Mouse (Mus musculus): Measurements from ENCODE around the gene Pam. TPM values are rescaled to one million over a fixed set of nuclear protein-coding genes. Genes with fewer than 3 reads are reported as not detected.

The Pam gene
- polyA plus RNA-seq, 1 experiment from 2014 or later, result 65.9 TPM

GRCm38 (mm10) chr1:98096396-98096935 lies 1.0 kb upstream of the Pam start:
- H3K27me3 ChIP-seq (replicated peaks; ENCODE audit: control insufficient read depth, insufficient read depth, low read length), result no peaks in the 10 kb centered on the region
- TF ChIP-seq CTCF (IDR thresholded peaks at IDR 0.05; ENCODE audit: low read depth), result no peak
- peak overlapping the region; percentile 83; the same call in 1 of the 2 replicates for H3K4me3 ChIP-seq (ENCODE audit: low read depth, low read length)
- H3K4me2 ChIP-seq (replicated peaks; ENCODE audit: low read depth), result peak overlapping the region; percentile 93
- ATAC-seq, result no peak
- H3K9me3 ChIP-seq (ENCODE audit: control insufficient read depth), result no peaks in the 10 kb centered on the region
- H3K9ac ChIP-seq (ENCODE audit: low read depth, low read length), result no peak overlapping the region
- 31% methylated on average over 1 of the region's 1 CpGs for WGBS
- no peaks in the 10 kb centered on the region for H3K36me3 ChIP-seq (ENCODE audit: control insufficient read depth, insufficient read depth)
- no peak overlapping the region for H3K27ac ChIP-seq (ENCODE audit: low read depth, low read length)
- H3K4me1 ChIP-seq (replicated peaks; ENCODE audit: control insufficient read depth, insufficient read depth, low read length), result no peaks in the 10 kb centered on the region; the same call in 1 of the 2 replicates

DNA sequence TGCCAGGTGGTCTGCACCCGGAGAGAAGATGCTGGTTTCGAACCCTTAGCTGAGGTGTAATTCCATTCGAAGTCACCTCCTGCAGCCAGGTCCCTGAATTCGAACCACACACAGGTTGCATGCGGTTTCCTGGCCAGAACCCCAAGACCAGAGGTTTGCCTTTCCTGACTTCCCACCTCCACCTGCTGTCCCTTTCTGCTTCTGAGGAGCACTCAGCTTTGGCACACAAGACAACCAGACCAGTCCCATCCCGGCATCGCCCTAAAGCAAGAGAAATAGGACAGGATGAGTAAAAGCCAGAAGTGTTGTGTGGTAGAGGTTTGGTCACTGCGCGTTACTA lies 515 bp upstream of the Pam start:
- peak overlapping the region; percentile 93 for H3K4me2 ChIP-seq (replicated peaks; ENCODE audit: low read depth)
- peak overlapping the region; percentile 83 for H3K4me3 ChIP-seq (ENCODE audit: low read depth, low read length)
- ATAC-seq, result 0 out of 2 replicates have a peak, but pooled peaks have one; percentile 6
- no peaks in the 10 kb centered on the region; the same call in 1 of the 2 replicates for H3K4me1 ChIP-seq (replicated peaks; ENCODE audit: control insufficient read depth, insufficient read depth, low read length)
- no peaks in the 10 kb centered on the region for H3K9me3 ChIP-seq (ENCODE audit: control insufficient read depth)
- no peaks in the 10 kb centered on the region for H3K36me3 ChIP-seq (ENCODE audit: control insufficient read depth, insufficient read depth)
- H3K27ac ChIP-seq (ENCODE audit: low read depth, low read length), result peak overlapping the region; percentile 88
- WGBS, result 23% methylated on average over 9 of the region's 9 CpGs
- H3K9ac ChIP-seq (ENCODE audit: low read depth, low read length), result peak overlapping the region; percentile 79
- no peak for TF ChIP-seq CTCF (IDR thresholded peaks at IDR 0.05; ENCODE audit: low read depth)
- H3K27me3 ChIP-seq (replicated peaks; ENCODE audit: control insufficient read depth, insufficient read depth, low read length), result no peaks in the 10 kb centered on the region

DNA sequence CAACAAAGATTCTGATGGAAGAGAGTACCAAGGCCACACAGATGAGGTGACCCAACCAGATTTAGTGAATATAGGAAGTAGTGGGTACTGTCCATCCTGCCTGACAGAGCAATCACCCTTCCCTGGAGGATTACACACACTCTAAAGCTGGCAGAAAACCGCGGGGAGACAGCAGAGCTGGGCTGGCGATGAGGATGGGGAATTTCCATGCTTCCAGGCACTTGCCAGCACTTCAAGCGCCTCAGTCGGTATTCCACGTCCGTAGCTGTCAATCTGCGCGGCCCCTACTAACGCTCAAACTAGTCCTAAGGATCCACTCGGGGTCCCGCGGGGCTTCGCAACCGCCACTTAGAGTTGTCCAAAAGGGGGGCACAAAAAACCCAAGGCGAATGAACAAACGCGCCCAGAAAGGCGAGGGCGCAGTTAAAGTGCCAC lies 618 bp downstream of the Pam start:
- Histone ChIP-seq H3K27ac (ENCODE audit: low read depth, low read length) (peak overlapping the region; percentile 88), H3K9ac (ENCODE audit: low read depth, low read length) (peak overlapping the region; percentile 79), H3K36me3 (ENCODE audit: control insufficient read depth, insufficient read depth) (no peaks in the 10 kb centered on the region), H3K4me1 (replicated peaks; ENCODE audit: control insufficient read depth, insufficient read depth, low read length) (no peaks in the 10 kb centered on the region; the same call in 1 of the 2 replicates), H3K9me3 (ENCODE audit: control insufficient read depth) (no peaks in the 10 kb centered on the region), H3K4me3 (ENCODE audit: low read depth, low read length) (peak overlapping the region; percentile 83), H3K27me3 (replicated peaks; ENCODE audit: control insufficient read depth, insufficient read depth, low read length) (no peaks in the 10 kb centered on the region), H3K4me2 (replicated peaks; ENCODE audit: low read depth) (peak overlapping the region; percentile 93)
- no peak for TF ChIP-seq CTCF (IDR thresholded peaks at IDR 0.05; ENCODE audit: low read depth)
- ATAC-seq, result peak; percentile 11; the same call in 1 of the 2 replicates
- 0% methylated on average over 20 of the region's 20 CpGs for WGBS

DNA sequence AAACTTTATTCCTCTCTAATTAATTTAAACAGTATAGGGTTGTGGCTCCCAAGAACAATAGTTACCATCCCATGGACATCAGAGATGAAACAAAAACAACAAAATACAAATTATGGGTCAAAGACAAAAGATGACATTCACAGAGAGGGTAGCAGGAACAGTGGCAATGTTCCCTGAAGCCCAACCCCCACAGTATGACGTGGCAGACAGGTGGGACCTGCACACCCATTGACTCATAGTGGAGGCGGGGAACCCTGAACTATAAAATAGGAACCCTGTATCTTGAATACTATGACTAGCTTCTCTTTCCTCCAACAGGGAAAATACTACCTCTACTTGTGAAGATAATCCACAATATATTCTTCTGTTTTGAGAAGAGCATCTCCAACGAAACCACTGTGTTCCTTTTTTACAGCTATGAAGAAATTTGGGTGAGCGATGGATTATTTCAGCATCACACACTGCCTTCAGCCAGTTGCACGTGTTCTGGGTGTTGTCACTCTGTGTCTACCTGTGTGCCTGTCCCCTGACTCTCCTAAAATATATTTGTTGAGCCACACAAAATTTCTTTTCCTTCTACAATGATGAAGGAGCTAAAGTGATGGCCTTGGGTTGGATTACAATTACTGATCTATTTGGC lies 6.0 kb downstream of the Pam start:
- H3K27me3 ChIP-seq (replicated peaks; ENCODE audit: control insufficient read depth, insufficient read depth, low read length), result no peaks in the 10 kb centered on the region
- ATAC-seq, result no peak
- no peak overlapping the region for H3K4me2 ChIP-seq (replicated peaks; ENCODE audit: low read depth)
- 0 out of 2 replicates have a peak, but pooled peaks cover under 1% of the 10 kb centered on the region for H3K4me1 ChIP-seq (replicated peaks; ENCODE audit: control insufficient read depth, insufficient read depth, low read length)
- no peak overlapping the region for H3K4me3 ChIP-seq (ENCODE audit: low read depth, low read length)
- no peaks in the 10 kb centered on the region for H3K9me3 ChIP-seq (ENCODE audit: control insufficient read depth)
- H3K9ac ChIP-seq (ENCODE audit: low read depth, low read length), result no peak overlapping the region
- 77% methylated on average over 5 of the region's 5 CpGs for WGBS
- H3K27ac ChIP-seq (ENCODE audit: low read depth, low read length), result no peak overlapping the region
- TF ChIP-seq CTCF (IDR thresholded peaks at IDR 0.05; ENCODE audit: low read depth), result no peak
- H3K36me3 ChIP-seq (ENCODE audit: control insufficient read depth, insufficient read depth), result no peaks in the 10 kb centered on the region

DNA sequence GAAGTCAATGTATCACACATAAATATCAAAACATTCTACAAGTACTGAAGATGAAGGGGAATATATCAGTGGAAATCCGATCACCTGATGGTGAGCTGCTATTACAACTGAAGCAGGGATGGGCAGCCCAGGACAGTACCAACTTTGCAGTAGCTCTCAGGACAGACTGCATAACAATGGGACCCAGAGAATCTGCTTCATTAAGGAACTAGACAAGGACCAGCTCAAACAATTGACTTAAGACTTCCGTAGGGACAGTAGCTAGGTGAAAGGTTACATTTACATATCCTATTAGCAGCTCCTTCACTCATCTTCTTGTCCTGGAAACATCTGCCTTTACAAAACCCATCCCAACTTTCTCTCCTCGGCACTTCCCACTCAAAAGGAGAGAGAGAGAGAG lies 9.0 kb downstream of the Pam start:
- H3K9me3 ChIP-seq (ENCODE audit: control insufficient read depth), result no peaks in the 10 kb centered on the region
- H3K27ac ChIP-seq (ENCODE audit: low read depth, low read length), result no peak overlapping the region
- H3K4me3 ChIP-seq (ENCODE audit: low read depth, low read length), result no peak overlapping the region
- no peak overlapping the region for H3K9ac ChIP-seq (ENCODE audit: low read depth, low read length)
- no peaks in the 10 kb centered on the region for H3K27me3 ChIP-seq (replicated peaks; ENCODE audit: control insufficient read depth, insufficient read depth, low read length)
- TF ChIP-seq CTCF (IDR thresholded peaks at IDR 0.05; ENCODE audit: low read depth), result no peak
- no peak for ATAC-seq
- H3K4me2 ChIP-seq (replicated peaks; ENCODE audit: low read depth), result no peak overlapping the region
- peaks cover 6% of the 10 kb centered on the region; the same call in 1 of the 2 replicates for H3K4me1 ChIP-seq (replicated peaks; ENCODE audit: control insufficient read depth, insufficient read depth, low read length)
- no peaks in the 10 kb centered on the region for H3K36me3 ChIP-seq (ENCODE audit: control insufficient read depth, insufficient read depth)
- WGBS, result 63% methylated on average over 3 of the region's 3 CpGs

GRCm38 (mm10) chr1:98084596-98085274 lies 10.7 kb downstream of the Pam start:
- Histone ChIP-seq H3K9me3 (ENCODE audit: control insufficient read depth) (no peaks in the 10 kb centered on the region), H3K4me1 (replicated peaks; ENCODE audit: control insufficient read depth, insufficient read depth, low read length) (peaks cover 6% of the 10 kb centered on the region; the same call in 1 of the 2 replicates), H3K27ac (ENCODE audit: low read depth, low read length) (no peak overlapping the region), H3K36me3 (ENCODE audit: control insufficient read depth, insufficient read depth) (no peaks in the 10 kb centered on the region), H3K9ac (ENCODE audit: low read depth, low read length) (no peak overlapping the region), H3K4me2 (replicated peaks; ENCODE audit: low read depth) (no peak overlapping the region; the same call in 1 of the 2 replicates), H3K4me3 (ENCODE audit: low read depth, low read length) (no peak overlapping the region), H3K27me3 (replicated peaks; ENCODE audit: control insufficient read depth, insufficient read depth, low read length) (no peaks in the 10 kb centered on the region)
- no peak for TF ChIP-seq CTCF (IDR thresholded peaks at IDR 0.05; ENCODE audit: low read depth)
- no peak; the same call in 1 of the 2 replicates for ATAC-seq
- 62% methylated on average over 13 of the region's 13 CpGs for WGBS
